8 mouse cellular contexts compared by ENCODE assay signal in genomic region chr10:83819266-83819949, GRCm38 (mm10).
A peak's percentile ranks its signal among the peaks of the same experiment; 100 is the strongest.
DNase-seq lines count a peak whose midpoint lies in the region; ATAC-seq and TF ChIP-seq lines count a peak whose summit lies in the region.

No protein-coding gene starts in this region.

- peaks cover 5% of the 10 kb centered on the region; the same call in 1 of the 2 replicates for H3K27me3 ChIP-seq in liver, embryonic 12.5 days (replicated peaks)
- H3K27me3 ChIP-seq in intestine, embryonic 14.5 days (replicated peaks; ENCODE audit: control insufficient read depth, insufficient read depth, low read length): no peaks in the 10 kb centered on the region
- peaks cover 10% of the 10 kb centered on the region; the same call in 1 of the 2 replicates for H3K27me3 ChIP-seq in midbrain, embryonic 12.5 days
- H3K27me3 ChIP-seq in spleen, adult 2 months (ENCODE audit: control insufficient read depth, insufficient read depth, low read length): no peaks in the 10 kb centered on the region

- no peak overlapping the region for H3K27ac ChIP-seq in liver, embryonic 12.5 days
- H3K27ac ChIP-seq in intestine, embryonic 14.5 days (ENCODE audit: low read depth): no peak overlapping the region
- H3K27ac ChIP-seq in midbrain, embryonic 12.5 days (replicated peaks): no peak overlapping the region
- H3K27ac ChIP-seq in spleen, adult 2 months (ENCODE audit: insufficient read depth, low read length): no peak overlapping the region

- H3K9me3 ChIP-seq in liver, embryonic 12.5 days (replicated peaks): no peaks in the 10 kb centered on the region
- no peaks in the 10 kb centered on the region for H3K9me3 ChIP-seq in intestine, embryonic 14.5 days (ENCODE audit: control insufficient read depth, low read length)
- no peaks in the 10 kb centered on the region for H3K9me3 ChIP-seq in midbrain, embryonic 12.5 days

- no peak for ATAC-seq in liver, embryonic 12.5 days
- no peak for ATAC-seq in intestine, embryonic 14.5 days (replicated peaks; ENCODE audit: low FRiP score, low TSS enrichment, low read depth)
- ATAC-seq in midbrain, embryonic 12.5 days (ENCODE audit: low FRiP score, low read depth): 0 out of 2 replicates have a peak, but pooled peaks have one; percentile 30

- DNase-seq in liver: peak; percentile 63
- peak; percentile 90 for DNase-seq in embryo, embryonic 11 days
- peak; percentile 52 to 68 for DNase-seq in gastrocnemius, postnatal 4 days (ENCODE audit: low spot score in 2 of 2)
- peak; percentile 86 for DNase-seq in intestine, embryonic 14.5 days (ENCODE audit: low spot score)
- peak; percentile 80 for DNase-seq in left cerebral cortex, postnatal 10 days (ENCODE audit: extremely low spot score in 1 of 2, low spot score in 2 of 2)
- peak; percentile 39 to 57 for DNase-seq in spleen, adult 2 months (ENCODE audit: low read depth in 1 of 2, low spot score in 2 of 2)

- peak; percentile 62; the same call in 1 of the 2 replicates for TF ChIP-seq CTCF in spleen, adult 2 months (IDR thresholded peaks at IDR 0.05; ENCODE audit: extremely low read depth, insufficient read depth, insufficient read length, insufficient replicate concordance)

- WGBS in liver, embryonic 12.5 days (ENCODE audit: insufficient replicate concordance): 16% methylated on average over 13 of the region's 13 CpGs
- WGBS in intestine, embryonic 14.5 days: 12% methylated on average over 13 of the region's 13 CpGs
- WGBS in midbrain, embryonic 12.5 days: 9% methylated on average over 13 of the region's 13 CpGs
- WGBS in spleen, adult 2 months: 14% methylated on average over 13 of the region's 13 CpGs

- H3K4me3 ChIP-seq in liver, embryonic 12.5 days: no peak overlapping the region
- no peak overlapping the region for H3K4me3 ChIP-seq in intestine, embryonic 14.5 days (ENCODE audit: low read depth, low read length)
- no peak overlapping the region for H3K4me3 ChIP-seq in midbrain, embryonic 12.5 days
- H3K4me3 ChIP-seq in spleen, adult 2 months (ENCODE audit: extremely low read depth, insufficient read depth, insufficient read length): no peak overlapping the region

- H3K4me2 ChIP-seq in liver, embryonic 12.5 days: no peak overlapping the region
- H3K4me2 ChIP-seq in intestine, embryonic 14.5 days (ENCODE audit: low read length): peak overlapping the region; percentile 35; the same call in 1 of the 2 replicates
- peak overlapping the region; percentile 43 for H3K4me2 ChIP-seq in midbrain, embryonic 12.5 days (replicated peaks)

- TF ChIP-seq POLR2A in spleen, adult 2 months (IDR thresholded peaks at IDR 0.05; ENCODE audit: low read depth, low read length): no peak

- H3K4me1 ChIP-seq in liver, embryonic 12.5 days: no peaks in the 10 kb centered on the region
- no peaks in the 10 kb centered on the region; the same call in 1 of the 2 replicates for H3K4me1 ChIP-seq in intestine, embryonic 14.5 days (replicated peaks; ENCODE audit: control insufficient read depth, insufficient read depth, low read length)
- peaks cover 5% of the 10 kb centered on the region for H3K4me1 ChIP-seq in midbrain, embryonic 12.5 days
- no peaks in the 10 kb centered on the region for H3K4me1 ChIP-seq in spleen, adult 2 months (ENCODE audit: control insufficient read depth, insufficient read depth, insufficient read length)

- H3K9ac ChIP-seq in liver, embryonic 12.5 days: no peak overlapping the region
- no peak overlapping the region for H3K9ac ChIP-seq in intestine, embryonic 14.5 days (ENCODE audit: low read length)
- no peak overlapping the region for H3K9ac ChIP-seq in midbrain, embryonic 12.5 days (replicated peaks)

- H3K36me3 ChIP-seq in liver, embryonic 12.5 days: no peaks in the 10 kb centered on the region
- no peaks in the 10 kb centered on the region for H3K36me3 ChIP-seq in intestine, embryonic 14.5 days (ENCODE audit: control insufficient read depth, insufficient read depth, low read length)
- no peaks in the 10 kb centered on the region for H3K36me3 ChIP-seq in midbrain, embryonic 12.5 days
- no peaks in the 10 kb centered on the region for H3K36me3 ChIP-seq in spleen, adult 2 months (ENCODE audit: control insufficient read depth, insufficient read depth, low read length)

- intact Hi-C loops in left cerebral cortex, postnatal 10 days (cut with DNase I): no loop called here
